8 mouse cellular contexts compared by ENCODE assay signal in the genomic region with DNA sequence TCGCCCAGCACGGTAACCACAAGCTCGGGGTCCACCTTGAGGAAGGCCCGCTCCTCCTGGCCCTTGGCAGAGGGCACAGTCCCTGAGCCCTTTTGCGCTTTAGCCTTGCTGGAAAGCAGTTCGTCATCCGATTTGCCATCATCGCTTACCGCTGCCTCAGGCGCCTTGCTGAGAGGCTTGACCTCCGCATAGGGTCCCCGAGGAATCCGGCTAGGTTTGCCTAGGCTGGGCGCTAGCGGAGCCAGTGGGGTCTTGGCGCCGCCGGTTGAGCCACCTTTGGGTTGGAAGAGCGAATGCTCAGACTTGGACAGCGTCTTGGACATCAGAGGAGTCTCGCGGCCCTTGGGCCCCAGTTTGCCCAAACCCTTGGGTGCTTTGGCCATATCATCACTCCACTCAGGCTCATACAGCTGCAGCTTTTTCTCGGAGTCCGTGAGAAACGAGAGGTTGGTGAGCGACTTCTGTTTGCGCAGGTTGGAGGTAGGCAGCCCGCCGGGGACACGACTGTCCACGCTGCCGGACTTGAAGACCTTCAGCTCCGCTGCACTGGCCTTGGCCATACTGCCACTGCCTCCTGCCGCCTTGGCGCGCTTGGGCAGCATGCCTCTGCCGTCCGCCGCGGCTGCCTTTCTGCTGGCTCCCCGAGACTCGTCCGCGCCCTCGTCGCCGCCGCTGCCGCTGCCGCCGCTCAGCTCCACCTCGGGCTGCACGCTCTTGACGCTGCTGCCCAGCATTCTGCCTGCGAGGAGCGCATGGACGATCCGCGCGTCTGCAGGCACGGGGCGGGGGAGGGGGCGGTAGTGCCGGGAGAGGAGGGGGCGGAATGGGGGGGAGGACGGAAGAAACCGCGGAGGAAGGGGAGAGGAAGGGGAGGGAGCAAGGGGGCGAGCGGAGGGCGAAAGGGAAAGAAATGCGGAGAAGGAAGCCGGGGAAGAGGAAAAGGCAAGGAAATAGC. TPM values are rescaled to one million over a fixed set of nuclear protein-coding genes. Genes with fewer than 3 reads are reported as not detected.
DNase-seq lines count a peak whose midpoint lies in the region; ATAC-seq lines count a peak whose summit lies in the region.

No protein-coding gene starts in this region.

- peaks cover 15% of the 10 kb centered on the region for H3K4me1 ChIP-seq in forebrain, embryonic 11.5 days (replicated peaks; ENCODE audit: control insufficient read depth, insufficient read depth, low read length)

- no peaks in the 10 kb centered on the region; the same call in 1 of the 2 replicates for H3K27me3 ChIP-seq in forebrain, embryonic 11.5 days (ENCODE audit: control insufficient read depth, insufficient read depth, low read length)

- H3K4me2 ChIP-seq in forebrain, embryonic 11.5 days (ENCODE audit: low read depth, low read length, severe bottlenecking) = peak overlapping the region; percentile 78

- peak overlapping the region; percentile 51 for H3K4me3 ChIP-seq in forebrain, embryonic 11.5 days (ENCODE audit: low read depth, low read length)

- H3K27ac ChIP-seq in forebrain, embryonic 11.5 days (ENCODE audit: low read depth, low read length) = peak overlapping the region; percentile 54; the same call in 1 of the 2 replicates

- peak; percentile 55 for ATAC-seq in forebrain, embryonic 11.5 days (replicated peaks; ENCODE audit: low FRiP score)
- no peak for ATAC-seq in erythroid progenitor cell, adult 5-6 weeks (replicated peaks; ENCODE audit: low FRiP score, poor library complexity, severe bottlenecking)

- H3K9ac ChIP-seq in forebrain, embryonic 11.5 days (ENCODE audit: low read length) = peak overlapping the region; percentile 70

- DNase-seq in urinary bladder, adult 2 months (ENCODE audit: low spot score) = peak; percentile 39
- DNase-seq in urinary bladder, postnatal 25 days (ENCODE audit: low spot score) = no peak
- peak; percentile 87 for DNase-seq in forebrain, embryonic 11.5 days (ENCODE audit: low spot score)
- peak; percentile 55 for DNase-seq in heart, postnatal 4 days
- DNase-seq in layer of hippocampus, postnatal 36 days = peak; percentile 65 to 70
- DNase-seq in lung, postnatal 10 days = peak; percentile 47
- peak; percentile 76 for DNase-seq in right cerebral cortex, adult 18-20 months

- under 1% methylated on average over 73 of the region's 73 CpGs for WGBS in forebrain, embryonic 11.5 days

- no peaks in the 10 kb centered on the region for H3K36me3 ChIP-seq in forebrain, embryonic 11.5 days (ENCODE audit: control insufficient read depth, insufficient read depth, low read length)

- no peaks in the 10 kb centered on the region for H3K9me3 ChIP-seq in forebrain, embryonic 11.5 days (ENCODE audit: control insufficient read depth, low read length)

RNA-seq across cellular contexts. Expression of a gene that starts 22.2 kb away (rescaled TPM):
- 25.0 and 40.9 TPM in 2 replicates for polyA plus RNA-seq in urinary bladder, adult 2 months (2012; rRNA removed)
- polyA plus RNA-seq in forebrain, embryonic 11.5 days (2014; fragmentation: Nextera tagmentation; extraction: Ambion mirVana) = 23.4 and 26.9 TPM in 2 replicates
- total RNA-seq in heart, postnatal 4 days (2021) = 10 to 100 TPM; 53.9 to 54.8 TPM
- 10 to 100 TPM; 64.6 to 75.1 TPM for total RNA-seq in layer of hippocampus, postnatal 36 days (2021)
- 4.3 and 11.7 TPM in 2 replicates for total RNA-seq in erythroid progenitor cell, adult 5-6 weeks (2015; ENCODE audit: low replicate concordance)
- 1.1 and 2.6 TPM in 2 replicates for total RNA-seq in erythroid progenitor cell, adult 5-6 weeks (2017; ENCODE audit: low replicate concordance)

Comparison
In these comparisons a context has a peak if more than half of its experiments do, and no peak if none do; other contexts are left out.
1. RNA of a gene that starts 22.2 kb away (total RNA-seq): 64.6 to 75.1 TPM in layer of hippocampus, postnatal 36 days and 53.9 to 54.8 TPM in heart, postnatal 4 days; 1.1 to 11.7 TPM in erythroid progenitor cell, adult 5-6 weeks; every median in the first group is over 4 times any median in the second.